Mouse (Mus musculus): ENCODE measurements around the gene Vmn1r132. TPM values are rescaled to one million over a fixed set of nuclear protein-coding genes. Genes with fewer than 3 reads are reported as not detected.
"Not testable (repeated sequence)": the region's sequence is repeated elsewhere in the genome, so short reads cannot be mapped to it uniquely, and the experiment has no call there.

Gene Vmn1r132
- polyA plus RNA-seq (2021), result not detected

GRCm38 (mm10) chr7:21613792-21614191, at the start of gene Vmn1r132:
TSS of gene Vmn1r132 (plus strand) at chr7:21614092.
- H3K27me3 ChIP-seq; in situ Hi-C loops (cut with MboI; ENCODE audit: low pct_unique_long_range_greater_than_20kb); ATAC-seq; DNase-seq (ENCODE audit: low read depth, low spot score); CTCF ChIA-PET; POLR2A ChIA-PET: not testable (repeated sequence)

Other genes with a start within 250 kb of the Vmn1r132 start
- gene Gm6882, start 181.3 kb upstream of the Vmn1r132 start, polyA plus RNA-seq (2021), result not detected
- not detected for gene Vmn1r130, start 102.3 kb upstream of the Vmn1r132 start, polyA plus RNA-seq (2021)
- gene Vmn1r131, start 68.0 kb upstream of the Vmn1r132 start, polyA plus RNA-seq (2021), result not detected
- gene Gm4175, start 147.4 kb downstream of the Vmn1r132 start, polyA plus RNA-seq (2021), result not detected
- not detected for gene Gm4177, start 182.6 kb downstream of the Vmn1r132 start, polyA plus RNA-seq (2021)
- gene Vmn1r135, start 218.3 kb downstream of the Vmn1r132 start, polyA plus RNA-seq (2021), result not detected
- not detected for gene Gm5725, start 230.2 kb downstream of the Vmn1r132 start, polyA plus RNA-seq (2021)

Data from Patski (cell line).